Mouse (Mus musculus): ENCODE data around the gene Srgn. TPM values are rescaled to one million over a fixed set of nuclear protein-coding genes. Genes with fewer than 3 reads are reported as not detected.

Gene Srgn
- 33.7 TPM for polyA plus RNA-seq (2015; fragmentation: Illumina TruSeq; extraction: RNeasy Lipid Tissue Mini Kit (QIAGEN cat#74804); ENCODE audit: insufficient read depth, low read depth, low replicate concordance)

DNA sequence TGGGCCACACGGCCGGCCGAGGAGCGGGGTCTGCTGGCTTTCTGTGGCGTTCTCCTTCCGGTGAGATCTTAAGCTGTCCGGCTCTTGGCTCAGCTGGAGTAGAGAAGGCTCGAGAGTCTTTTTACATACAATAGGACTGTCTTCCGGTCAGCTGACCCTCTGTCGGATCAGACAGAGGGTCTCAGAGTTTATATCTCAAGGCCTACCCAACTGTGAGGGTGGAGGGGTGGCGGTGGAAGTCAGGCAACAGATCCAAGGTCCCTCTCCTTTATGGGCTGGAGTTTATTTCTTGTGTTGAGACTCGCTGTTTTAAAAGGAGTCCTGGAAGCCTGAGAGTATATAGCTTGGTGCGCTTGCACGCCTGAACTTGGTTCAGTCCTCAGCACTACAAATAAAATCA lies at the start of gene Srgn:
TSS of gene Srgn (minus strand) at position 101 of the 400 bp plus-strand sequence.

DNA sequence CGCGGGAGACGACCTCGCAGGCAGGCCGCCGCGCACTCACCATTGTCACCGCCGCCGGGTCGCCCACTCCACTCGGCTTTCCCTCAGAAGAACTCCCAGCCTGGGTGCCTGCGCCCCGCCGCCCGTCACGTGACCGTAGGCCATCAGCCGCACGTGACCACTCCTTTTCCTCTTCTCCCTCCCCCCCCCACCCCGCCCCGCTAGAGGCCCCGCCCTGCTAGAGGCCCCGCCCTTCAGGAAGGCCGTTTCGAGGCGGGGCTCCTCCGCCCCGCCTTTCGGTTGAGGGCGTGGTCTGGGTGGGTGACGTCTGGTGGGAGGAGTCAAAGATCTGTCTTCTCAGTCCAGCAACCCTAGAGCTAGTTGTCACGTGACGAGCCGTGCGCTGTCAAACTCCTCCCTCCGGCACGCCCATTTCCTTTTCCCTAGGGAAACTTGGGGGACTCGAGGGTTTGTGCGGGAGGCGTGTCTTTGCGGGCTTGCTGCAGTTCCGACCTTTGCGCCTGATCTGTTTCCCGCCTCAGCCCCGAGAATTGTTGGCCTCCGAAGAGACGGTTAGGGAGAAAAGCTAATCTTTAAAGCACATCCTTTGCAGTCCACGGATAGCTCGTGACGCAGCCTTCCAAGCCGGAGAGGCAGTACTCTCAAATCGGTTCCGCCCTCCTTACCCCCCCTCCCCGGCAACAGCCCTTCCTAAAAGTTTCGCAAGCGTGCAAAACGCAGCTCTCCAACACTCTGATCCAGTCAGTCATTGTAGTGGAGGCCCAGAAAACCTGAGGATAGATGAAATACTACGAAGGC lies 40.4 kb downstream of the Srgn start, which contains the start of gene Vps26a:
TSS of gene Vps26a (minus strand) at position 188 of the 798 bp plus-strand sequence.

DNA sequence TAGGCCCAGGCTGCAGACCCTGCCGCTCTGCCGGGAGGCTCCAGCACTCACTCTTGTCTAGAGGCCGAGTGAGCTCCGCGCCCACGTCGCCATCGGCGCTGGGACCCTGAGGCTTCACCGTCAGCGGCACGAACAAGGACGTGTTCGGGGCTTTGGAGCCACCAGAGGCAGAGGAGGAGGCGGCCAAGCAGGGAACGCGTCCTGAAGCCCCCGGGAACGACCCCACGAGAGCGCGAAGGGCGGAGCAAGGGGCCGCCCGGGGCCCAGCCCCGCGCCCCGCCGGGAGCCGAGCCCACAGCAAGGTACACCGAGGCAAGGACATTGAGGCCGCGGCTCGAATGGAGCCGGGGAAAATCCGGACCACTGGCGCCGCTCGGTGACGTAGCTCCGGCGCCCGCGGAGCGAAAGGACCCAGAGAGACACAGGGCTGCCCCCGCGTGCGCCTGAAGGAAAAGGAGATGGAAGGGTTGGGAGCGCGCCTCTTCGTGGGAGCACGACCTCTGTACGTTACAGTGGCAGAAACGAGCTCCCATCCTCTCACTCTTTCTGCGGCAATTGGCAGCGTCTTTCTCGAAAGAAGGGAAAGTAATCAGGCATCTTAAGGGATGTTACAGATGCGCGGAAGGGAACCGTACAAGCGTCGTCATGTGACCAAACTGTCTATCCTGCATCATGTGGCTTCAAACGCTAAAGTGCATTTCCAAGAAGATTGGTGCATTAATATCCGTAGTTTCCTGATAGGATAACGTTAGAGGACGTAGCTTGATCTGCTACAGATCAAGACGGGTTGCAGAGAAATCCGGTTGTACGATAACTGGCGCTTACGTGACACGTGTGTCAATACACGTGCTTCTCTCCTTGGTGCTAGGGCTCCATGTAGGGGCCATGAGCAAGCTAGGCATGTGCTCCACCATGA lies 77.6 kb downstream of the Srgn start, which contains the start of the genes 4930507D05Rik and Supv3l1:
TSS of gene 4930507D05Rik (plus strand) at position 126 of the 916 bp plus-strand sequence.
TSS of gene Supv3l1 (minus strand) at position 375 of the 916 bp plus-strand sequence.

Other genes starting within 250 kb of the Srgn start
- gene Hk1, start 147.5 kb downstream of the Srgn start, polyA plus RNA-seq (2015; fragmentation: Illumina TruSeq; extraction: RNeasy Lipid Tissue Mini Kit (QIAGEN cat#74804); ENCODE audit: insufficient read depth, low read depth, low replicate concordance), result 5.0 TPM
- gene Hkdc1, start 105.0 kb downstream of the Srgn start, polyA plus RNA-seq (2015; fragmentation: Illumina TruSeq; extraction: RNeasy Lipid Tissue Mini Kit (QIAGEN cat#74804); ENCODE audit: insufficient read depth, low read depth, low replicate concordance), result 0.59 TPM
- not detected for gene 4930507D05Rik, start 78.0 kb downstream of the Srgn start, polyA plus RNA-seq (2015; fragmentation: Illumina TruSeq; extraction: RNeasy Lipid Tissue Mini Kit (QIAGEN cat#74804); ENCODE audit: insufficient read depth, low read depth, low replicate concordance)
- gene Supv3l1, start 77.7 kb downstream of the Srgn start, polyA plus RNA-seq (2015; fragmentation: Illumina TruSeq; extraction: RNeasy Lipid Tissue Mini Kit (QIAGEN cat#74804); ENCODE audit: insufficient read depth, low read depth, low replicate concordance), result 5.5 TPM
- gene Vps26a, start 40.6 kb downstream of the Srgn start, polyA plus RNA-seq (2015; fragmentation: Illumina TruSeq; extraction: RNeasy Lipid Tissue Mini Kit (QIAGEN cat#74804); ENCODE audit: insufficient read depth, low read depth, low replicate concordance), result 7.6 TPM
- gene Kif1bp, start 51.0 kb upstream of the Srgn start, polyA plus RNA-seq (2015; fragmentation: Illumina TruSeq; extraction: RNeasy Lipid Tissue Mini Kit (QIAGEN cat#74804); ENCODE audit: insufficient read depth, low read depth, low replicate concordance), result 9.3 TPM
- 6.6 TPM for gene Ddx21, start 74.8 kb upstream of the Srgn start, polyA plus RNA-seq (2015; fragmentation: Illumina TruSeq; extraction: RNeasy Lipid Tissue Mini Kit (QIAGEN cat#74804); ENCODE audit: insufficient read depth, low read depth, low replicate concordance)
- gene Ddx50, start 123.8 kb upstream of the Srgn start, polyA plus RNA-seq (2015; fragmentation: Illumina TruSeq; extraction: RNeasy Lipid Tissue Mini Kit (QIAGEN cat#74804); ENCODE audit: insufficient read depth, low read depth, low replicate concordance), result 36.9 TPM
- gene Stox1, start 198.7 kb upstream of the Srgn start, polyA plus RNA-seq (2015; fragmentation: Illumina TruSeq; extraction: RNeasy Lipid Tissue Mini Kit (QIAGEN cat#74804); ENCODE audit: insufficient read depth, low read depth, low replicate concordance), result 1.6 TPM